Mouse (Mus musculus): ENCODE measurements around the gene Pnpla5. TPM values are rescaled to one million over a fixed set of nuclear protein-coding genes. Genes with fewer than 3 reads are reported as not detected.
"Not testable (repeated sequence)": the region's sequence is repeated elsewhere in the genome, so short reads cannot be mapped to it uniquely, and the experiment has no call there.

Pnpla5 gene
- total RNA-seq (2021): not detected

DNA sequence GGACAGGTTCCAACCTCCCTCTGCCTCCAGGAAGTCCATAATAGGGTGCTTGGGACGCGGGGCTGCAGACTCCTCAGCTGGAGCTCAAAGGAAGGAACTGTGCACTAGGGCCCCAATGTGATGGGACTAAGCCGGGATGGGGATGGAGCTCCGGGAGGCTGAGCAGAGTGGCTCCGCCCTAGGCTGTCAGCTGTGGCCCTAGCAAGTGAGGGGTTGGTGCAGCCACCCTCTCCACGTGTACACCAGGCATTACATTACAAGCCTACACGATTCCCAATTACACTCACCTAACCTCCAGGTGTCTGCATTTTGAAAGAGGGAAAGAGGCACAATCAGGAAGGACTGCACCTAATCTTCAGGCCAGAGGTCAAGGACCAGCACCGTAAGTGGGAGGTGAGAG, at the start of gene Pnpla5:
Gene Pnpla5, minus strand, starts transcription at position 101 of the 400 bp plus-strand sequence.
- intact Hi-C loops (cut with DNase I): loop anchor here (5.0 kb wide), 2 partner anchors 44 to 504 kb away; partner anchors contain the start of gene Pnpla3
- no peak for DNase-seq (ENCODE audit: extremely low spot score in 1 of 2, low spot score in 2 of 2)

DNA sequence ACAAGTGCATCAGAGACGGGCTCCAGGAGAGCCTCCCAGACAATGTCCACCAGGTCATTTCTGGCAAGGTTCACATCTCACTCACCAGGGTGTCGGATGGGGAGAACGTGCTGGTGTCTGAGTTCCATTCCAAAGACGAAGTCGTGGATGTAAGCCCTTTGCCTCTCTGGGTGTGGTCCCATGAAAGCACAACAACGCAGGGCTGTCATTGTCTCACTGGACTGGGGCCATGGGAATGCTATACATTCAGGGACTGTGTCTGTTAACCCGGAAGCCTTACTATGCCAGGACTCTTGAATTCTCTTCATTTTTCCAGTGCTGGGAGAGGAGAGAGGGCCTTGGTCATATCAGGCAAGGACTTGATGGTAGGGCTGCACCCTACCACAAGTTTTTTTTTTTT, 48.2 kb upstream of the Pnpla5 start:
- DNase-seq (ENCODE audit: extremely low spot score in 1 of 2, low spot score in 2 of 2): no peak
- intact Hi-C loops (cut with DNase I): no loop called here

DNA sequence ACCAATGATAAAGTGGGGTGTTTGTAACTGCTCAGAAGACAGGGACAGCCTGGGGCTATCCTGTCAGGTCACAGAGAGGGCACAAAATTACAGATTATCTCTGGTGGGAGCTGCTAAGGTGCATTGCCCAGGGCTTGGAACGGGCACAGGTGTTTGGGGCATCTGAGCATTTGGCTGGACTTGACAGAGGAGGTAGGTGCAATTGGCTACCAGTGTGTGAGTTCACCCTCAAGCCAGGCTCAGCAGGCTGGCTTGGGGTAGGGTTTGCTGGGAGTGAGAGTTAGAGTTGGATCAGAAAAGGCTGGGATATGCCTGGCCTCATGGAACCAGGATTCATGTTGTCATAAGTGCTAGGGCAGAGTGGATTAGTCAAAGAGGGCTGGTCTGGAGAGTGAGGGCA, 46.5 kb upstream of the Pnpla5 start:
- DNase-seq (ENCODE audit: extremely low spot score in 1 of 2, low spot score in 2 of 2): no peak
- intact Hi-C loops (cut with DNase I): loop anchor here (5.0 kb wide), 1 partner anchor 47 kb away; the partner anchor contains the start of gene Pnpla5

DNA sequence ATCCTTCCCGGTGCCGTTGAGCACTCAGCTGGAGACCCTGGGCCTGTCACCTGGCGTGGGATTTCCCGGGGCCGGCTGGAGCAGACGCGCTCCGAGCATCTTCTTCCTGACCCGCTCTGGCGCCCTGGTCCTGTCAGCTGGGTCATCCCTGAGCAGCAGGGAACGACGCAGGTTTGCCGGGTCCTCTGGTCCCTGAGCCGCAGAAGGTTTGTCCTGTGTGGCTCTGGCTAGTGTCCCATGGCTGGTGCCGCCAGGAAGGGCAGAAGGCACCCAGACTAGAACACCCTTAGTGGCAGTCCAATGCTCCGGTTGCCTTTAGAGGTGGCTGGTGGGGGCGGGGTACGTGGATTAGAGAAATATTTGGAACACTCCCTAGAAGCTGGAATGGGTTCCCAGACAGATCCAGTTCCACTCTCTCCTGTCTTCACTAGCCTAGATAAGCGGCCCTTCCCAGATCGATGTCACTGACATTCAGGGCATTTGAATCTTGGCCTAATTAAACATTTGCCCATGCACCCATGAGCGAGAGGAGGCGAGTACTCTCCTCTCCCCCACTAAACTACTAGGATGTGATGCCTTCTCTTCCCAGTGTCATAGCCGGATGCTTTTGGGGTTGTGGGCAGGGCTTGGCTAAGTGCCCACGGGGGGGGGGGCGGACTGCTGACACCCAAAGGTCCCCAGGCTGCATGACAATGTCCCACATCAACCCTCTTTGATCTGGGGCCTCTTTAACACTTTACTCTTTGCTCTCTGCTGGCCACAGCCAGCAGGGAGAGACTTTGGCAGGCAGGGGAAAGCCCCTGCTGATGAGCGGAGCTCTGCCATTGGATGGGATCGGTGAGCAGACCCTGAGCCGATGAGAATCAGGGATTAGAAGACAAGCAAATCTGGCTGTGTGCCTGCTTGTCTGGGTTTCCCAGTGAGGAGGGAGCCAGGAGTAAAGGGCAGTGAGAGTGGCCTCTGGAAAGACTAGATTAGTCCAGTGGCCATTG, 45.5 kb upstream of the Pnpla5 start:
- intact Hi-C loops (cut with DNase I): loop anchor here (5.0 kb wide), 1 partner anchor 46 kb away; the partner anchor contains the start of gene Pnpla5
- DNase-seq (ENCODE audit: extremely low spot score in 1 of 2, low spot score in 2 of 2): peak; percentile 51 to 76

DNA sequence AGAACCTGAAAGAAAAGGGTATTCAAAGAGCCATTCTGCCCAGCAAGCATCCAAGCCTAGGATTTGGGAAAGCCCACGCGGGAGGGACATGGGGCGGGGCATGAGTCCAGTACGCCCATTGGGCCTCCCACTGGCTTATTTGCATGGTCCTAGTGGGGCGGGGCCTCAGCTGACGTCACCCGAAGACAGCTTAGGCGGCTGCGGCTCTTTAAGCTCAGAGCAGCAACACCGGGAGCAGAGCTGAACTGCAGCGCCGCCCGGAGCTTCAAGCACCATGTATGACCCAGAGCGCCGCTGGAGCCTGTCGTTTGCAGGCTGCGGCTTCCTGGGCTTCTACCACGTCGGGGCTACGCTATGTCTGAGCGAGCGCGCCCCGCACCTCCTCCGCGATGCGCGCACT, 44.6 kb upstream of the Pnpla5 start, which contains the start of gene Pnpla3:
Gene Pnpla3, plus strand, starts transcription at position 238 of the 400 bp plus-strand sequence.
- intact Hi-C loops (cut with DNase I): loop anchor here (5.0 kb wide), 1 partner anchor 45 kb away; the partner anchor contains the start of gene Pnpla5
- DNase-seq (ENCODE audit: extremely low spot score in 1 of 2, low spot score in 2 of 2): peak; percentile 97

DNA sequence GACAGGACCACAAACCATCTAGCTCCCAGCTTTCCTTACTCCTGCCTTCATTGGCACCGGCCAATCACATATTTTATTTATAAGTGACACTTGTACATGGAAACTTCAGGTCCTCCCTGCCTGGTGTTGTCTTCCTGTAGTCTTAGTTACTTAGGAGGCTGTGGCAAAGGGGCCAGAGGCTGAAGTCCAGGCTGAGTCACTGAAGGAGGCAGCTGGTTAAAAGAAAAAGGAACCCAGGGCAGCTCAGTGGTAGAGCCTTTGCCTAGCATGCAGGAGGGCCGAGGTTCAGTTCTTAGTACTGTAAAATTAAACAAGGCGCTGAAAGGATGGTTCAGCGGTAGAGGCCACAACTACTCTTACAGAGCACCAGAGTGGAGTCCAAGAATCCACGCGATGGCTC, 43.8 kb upstream of the Pnpla5 start:
- DNase-seq (ENCODE audit: extremely low spot score in 1 of 2, low spot score in 2 of 2): no peak
- intact Hi-C loops (cut with DNase I): loop anchor here (5.0 kb wide), 1 partner anchor 45 kb away; the partner anchor contains the start of gene Pnpla5

DNA sequence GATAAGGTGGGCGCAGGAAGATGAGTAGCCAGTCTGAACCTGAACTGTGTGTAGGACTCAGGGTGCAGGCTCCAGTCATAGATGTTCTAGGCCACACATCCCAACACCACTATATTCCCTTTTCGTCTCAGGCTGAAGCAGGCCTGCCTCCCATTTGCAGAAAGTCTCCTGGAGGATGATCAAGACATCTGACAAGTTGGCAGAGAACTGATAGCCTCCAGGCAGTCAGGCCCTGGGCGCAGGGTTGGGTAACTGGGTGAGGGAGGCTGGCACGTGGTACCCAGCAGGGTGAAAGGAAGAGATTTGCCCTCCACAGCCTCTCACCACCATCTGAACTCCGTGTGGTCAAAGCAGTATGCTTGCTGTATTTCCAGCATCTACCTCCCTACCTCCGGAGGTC, 38.9 kb upstream of the Pnpla5 start:
- intact Hi-C loops (cut with DNase I): no loop called here

DNA sequence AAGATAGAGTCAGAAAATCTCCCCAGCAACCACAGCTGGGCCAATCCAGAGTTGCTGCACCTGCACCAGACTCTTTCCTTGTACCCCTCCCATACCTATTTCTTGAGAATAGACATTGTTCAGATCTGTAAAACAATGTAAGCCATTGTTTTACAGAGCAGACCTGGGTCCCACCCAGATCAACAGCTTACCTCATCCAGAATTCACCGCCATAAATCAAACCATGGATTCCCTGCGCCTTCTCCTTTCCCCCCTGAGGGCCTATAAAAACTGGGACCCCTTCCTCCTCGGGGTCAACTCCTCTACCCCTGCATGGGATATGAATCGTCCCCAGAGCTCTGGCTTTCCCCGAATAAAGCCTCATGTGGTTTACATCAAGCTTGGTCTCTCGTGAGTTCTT, 34.6 kb upstream of the Pnpla5 start:
- DNase-seq (ENCODE audit: extremely low spot score in 1 of 2, low spot score in 2 of 2); intact Hi-C loops (cut with DNase I): not testable (repeated sequence)

More for the DNA sequence above, 38.9 kb upstream of the Pnpla5 start:
- no peak for DNase-seq (ENCODE audit: extremely low spot score in 1 of 2, low spot score in 2 of 2)

DNA sequence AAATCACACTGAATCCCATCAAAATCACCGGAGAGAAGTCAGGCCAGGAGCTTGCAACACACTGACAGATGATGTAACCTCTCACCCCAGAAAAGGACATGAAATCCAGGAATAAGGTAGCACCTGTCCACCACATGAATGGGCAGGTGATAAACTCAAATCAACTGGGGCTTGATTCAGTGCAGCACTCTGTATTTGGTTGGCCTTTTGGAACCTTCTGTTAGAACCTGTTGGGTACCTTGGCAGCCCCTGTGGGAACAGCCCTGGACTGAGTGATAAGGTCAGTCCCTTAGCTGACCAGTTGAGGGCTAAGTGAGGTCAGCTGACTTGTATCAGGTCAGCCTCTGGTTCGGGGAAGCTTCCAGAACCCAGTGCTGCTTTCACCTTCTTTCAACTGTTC, 33.2 kb upstream of the Pnpla5 start:
- no peak for DNase-seq (ENCODE audit: extremely low spot score in 1 of 2, low spot score in 2 of 2)
- intact Hi-C loops (cut with DNase I): no loop called here

DNA sequence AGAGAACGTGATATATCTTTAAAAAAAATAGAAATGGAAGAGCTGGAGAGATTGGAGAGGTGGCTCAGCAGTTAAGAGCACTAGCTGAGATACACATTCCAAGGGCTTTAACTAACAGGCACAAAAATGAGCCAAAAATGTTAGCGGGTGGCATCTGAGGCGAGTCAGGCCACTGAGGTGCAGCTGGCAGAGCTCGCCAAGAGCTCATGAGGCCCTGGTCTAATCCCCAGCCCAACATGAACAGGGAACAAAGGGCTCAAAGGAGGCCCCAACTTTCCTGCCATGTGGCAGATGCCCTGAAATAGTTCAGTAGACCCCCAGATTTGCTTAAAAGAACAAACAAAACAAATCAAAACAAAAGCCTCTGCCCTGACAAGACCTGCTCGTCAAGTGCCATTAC, 18.0 kb upstream of the Pnpla5 start:
- intact Hi-C loops (cut with DNase I): no loop called here
- no peak for DNase-seq (ENCODE audit: extremely low spot score in 1 of 2, low spot score in 2 of 2)

DNA sequence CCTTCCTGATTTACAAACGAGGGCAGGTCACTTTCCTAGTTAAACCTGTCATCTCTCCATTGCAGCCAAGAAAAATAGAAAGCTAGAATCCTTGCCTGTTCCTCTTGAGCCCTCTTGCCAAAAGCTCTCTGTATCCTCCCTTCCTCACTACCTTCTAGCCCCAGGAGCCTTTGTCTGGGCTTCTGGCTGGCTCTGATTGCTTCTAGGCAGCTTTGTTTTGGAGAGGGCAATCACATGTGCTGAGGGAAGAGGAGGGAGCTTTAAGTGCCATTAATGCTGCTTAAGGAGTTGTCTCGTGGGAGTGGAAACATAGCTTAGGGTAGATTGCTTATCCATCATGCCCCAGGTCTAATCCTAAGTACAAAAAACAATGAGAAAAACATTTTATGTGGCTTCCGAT, 17.1 kb upstream of the Pnpla5 start:
- intact Hi-C loops (cut with DNase I): no loop called here
- no peak for DNase-seq (ENCODE audit: extremely low spot score in 1 of 2, low spot score in 2 of 2)

DNA sequence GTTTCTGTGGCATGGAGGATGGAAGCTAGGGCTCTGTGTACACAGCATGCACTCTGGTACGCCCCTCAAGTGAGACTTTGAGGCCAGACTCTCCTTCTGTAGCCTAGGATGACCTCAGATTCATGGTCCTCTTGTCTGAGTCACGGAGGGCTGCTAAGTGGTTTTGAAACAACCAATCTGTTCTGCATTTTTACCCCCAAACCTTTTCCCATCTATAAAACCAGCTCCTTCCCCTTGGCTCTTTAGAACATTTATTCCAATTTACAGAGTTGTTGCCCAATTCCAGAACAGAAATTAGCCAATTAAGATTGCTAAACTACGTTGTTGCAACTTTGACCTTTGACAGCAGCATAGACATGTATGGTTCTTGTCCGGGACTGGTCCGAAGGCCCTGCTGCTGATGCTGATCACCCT, 16.6 kb upstream of the Pnpla5 start:
- intact Hi-C loops (cut with DNase I): no loop called here
- no peak for DNase-seq (ENCODE audit: extremely low spot score in 1 of 2, low spot score in 2 of 2)

DNA sequence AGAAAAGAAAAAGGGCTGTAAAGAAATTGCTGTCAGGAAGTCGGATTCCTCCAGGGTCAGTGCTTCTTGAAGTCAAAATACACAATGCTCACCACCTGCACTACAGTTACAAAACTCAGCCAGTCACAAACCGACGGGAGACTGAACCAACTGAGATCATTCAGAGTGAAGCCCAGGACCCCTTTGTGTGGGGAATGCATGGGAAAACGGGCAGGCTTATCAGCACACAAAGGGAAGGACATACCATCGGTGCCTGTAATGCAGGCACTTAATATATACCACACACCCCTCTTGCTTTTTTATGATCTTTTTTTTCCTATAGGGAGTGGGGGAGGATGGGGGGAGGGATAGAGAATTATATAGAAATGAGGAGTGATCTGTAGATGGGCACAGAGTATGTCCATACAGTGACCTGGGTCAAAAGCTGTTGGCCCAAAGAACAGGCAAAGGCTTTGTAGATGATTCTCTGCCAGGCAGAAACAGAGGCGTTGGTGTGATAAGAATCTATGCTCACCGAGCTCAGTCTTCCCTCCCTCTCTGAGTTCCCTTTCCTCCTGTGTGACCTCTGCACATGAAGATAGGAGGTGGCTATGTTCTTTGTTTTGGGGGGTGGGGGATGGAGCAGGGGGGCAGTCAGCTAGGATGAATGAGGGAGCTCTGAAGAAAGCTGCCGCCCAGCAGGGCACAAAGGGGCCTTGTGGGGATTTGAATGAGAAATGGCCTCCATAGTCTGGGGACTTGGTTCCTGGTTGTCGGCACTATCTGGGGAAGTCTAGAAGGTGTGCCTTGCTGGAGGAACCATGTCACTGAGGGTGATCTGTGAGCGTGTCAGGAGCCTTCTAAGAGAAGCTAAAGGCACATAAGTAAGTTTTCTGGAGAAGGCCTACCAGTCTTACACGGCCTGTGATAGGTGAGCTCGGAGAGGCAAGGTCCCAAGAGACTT, 13.8 kb upstream of the Pnpla5 start:
- DNase-seq (ENCODE audit: extremely low spot score in 1 of 2, low spot score in 2 of 2): no peak
- intact Hi-C loops (cut with DNase I): no loop called here

DNA sequence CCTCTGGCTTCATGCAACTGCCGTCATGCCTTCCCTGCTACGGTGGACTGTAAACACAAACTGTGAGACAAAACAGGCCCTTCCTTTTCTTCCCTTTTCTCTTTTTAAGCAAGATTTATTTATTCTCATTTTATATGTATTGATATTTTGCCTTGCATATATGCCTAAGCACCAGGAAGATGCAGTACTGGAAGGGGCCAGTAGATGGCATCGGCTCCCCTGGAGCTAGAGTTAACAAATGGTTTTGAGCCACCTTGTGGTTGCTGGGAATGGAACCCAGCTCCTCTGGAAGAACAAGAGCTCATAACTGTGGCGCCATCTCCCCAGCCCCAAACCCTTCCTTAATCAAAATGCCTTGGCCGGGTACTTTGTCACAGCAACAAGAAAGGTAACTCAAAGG, 12.5 kb upstream of the Pnpla5 start:
- DNase-seq (ENCODE audit: extremely low spot score in 1 of 2, low spot score in 2 of 2): no peak
- intact Hi-C loops (cut with DNase I): no loop called here

DNA sequence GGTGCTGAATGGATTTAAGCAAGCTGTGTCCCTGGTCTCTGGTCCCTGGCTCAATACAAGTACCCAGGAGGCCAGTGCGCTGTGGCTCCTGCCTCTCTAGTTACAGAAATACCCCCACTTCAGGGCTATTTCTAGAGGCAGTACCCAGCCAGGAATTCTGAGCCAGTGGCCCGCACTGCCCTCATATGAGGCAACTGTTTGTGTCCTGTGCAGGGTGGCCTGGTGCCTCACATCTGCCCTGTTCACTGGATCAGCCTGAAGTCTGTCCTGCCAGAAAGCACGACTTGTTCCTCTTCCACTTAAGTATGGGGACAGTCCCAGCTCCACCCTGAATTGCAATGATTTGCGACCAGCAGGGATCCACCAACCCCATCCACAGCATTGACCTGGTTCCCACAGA, 10.5 kb upstream of the Pnpla5 start:
- intact Hi-C loops (cut with DNase I): no loop called here
- no peak for DNase-seq (ENCODE audit: extremely low spot score in 1 of 2, low spot score in 2 of 2)

DNA sequence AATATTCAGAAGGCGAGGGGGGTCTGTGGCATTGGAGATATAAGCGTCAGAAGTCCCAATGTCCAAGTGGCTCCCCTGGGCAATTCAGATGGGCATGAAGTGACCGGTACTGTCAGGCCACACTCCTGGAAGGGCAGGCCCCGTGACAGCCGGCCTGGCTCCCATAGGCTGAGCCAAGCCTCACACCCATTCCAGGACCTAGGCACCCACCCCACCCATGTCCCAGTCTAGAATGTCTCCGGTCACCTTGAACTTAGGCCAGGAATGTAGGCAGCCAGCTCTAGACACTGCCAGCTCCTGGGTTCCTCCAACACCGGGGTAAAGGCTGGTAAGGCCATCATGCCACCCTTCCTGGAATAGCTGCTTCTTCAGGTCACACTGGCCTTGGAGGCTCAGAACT, 9.0 kb upstream of the Pnpla5 start:
- no peak for DNase-seq (ENCODE audit: extremely low spot score in 1 of 2, low spot score in 2 of 2)
- intact Hi-C loops (cut with DNase I): no loop called here

DNA sequence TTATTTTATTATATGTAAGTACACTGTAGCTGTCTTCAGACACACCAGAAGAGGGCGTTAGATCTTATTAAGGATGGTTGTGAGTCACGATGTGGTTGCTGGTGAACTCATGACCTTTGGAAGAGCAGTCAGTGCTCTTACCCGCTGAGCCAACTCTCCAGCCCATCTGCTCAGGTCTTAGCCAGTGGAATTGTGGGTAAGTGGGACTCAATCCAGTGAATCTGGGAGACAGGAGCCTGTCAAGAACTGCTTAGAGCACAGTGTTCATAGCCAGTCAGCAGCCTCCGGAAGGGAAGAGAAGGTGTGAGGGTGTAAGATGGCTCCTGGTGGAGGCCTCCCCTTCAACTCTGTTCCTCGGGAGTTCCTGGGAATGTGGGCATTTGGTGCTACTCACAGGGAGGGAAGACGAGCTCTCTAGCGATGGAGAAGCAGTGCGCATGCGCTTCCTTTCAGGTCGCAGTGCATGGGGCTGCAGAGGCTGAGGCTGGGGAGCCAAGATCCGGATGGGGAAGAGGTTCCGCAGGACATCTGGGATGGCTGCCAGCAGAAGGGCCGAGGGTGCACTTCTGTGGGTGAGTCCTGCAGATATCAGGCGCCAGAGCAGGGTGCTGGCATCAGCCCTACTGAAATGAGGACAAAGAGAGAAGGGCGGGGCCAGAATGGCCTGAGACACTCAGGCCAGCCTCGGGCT, 8.3 kb upstream of the Pnpla5 start:
- peak in 1 of 2 experiments; percentile 63 for DNase-seq (ENCODE audit: extremely low spot score in 1 of 2, low spot score in 2 of 2)
- intact Hi-C loops (cut with DNase I): no loop called here

DNA sequence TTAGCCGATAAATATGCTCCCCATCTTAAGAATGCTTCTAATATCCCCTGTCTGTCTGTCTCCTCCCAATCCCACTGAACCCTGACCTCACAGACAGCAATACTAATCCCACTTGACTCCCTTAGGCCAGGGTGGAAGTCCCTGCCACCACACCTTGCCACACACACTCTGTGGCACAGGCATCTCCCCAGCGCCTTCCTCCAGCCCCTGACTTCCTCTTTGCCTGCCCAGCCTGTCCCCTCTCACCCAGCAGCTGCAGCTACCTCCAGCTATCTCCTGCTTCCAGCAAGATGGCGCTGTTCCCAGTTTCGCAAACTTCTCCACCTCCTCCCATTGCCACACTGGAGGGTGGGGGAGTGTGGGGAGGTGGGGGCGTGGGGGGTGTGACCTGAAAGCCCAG, 3.9 kb upstream of the Pnpla5 start:
- intact Hi-C loops (cut with DNase I): no loop called here
- no peak for DNase-seq (ENCODE audit: extremely low spot score in 1 of 2, low spot score in 2 of 2)

DNA sequence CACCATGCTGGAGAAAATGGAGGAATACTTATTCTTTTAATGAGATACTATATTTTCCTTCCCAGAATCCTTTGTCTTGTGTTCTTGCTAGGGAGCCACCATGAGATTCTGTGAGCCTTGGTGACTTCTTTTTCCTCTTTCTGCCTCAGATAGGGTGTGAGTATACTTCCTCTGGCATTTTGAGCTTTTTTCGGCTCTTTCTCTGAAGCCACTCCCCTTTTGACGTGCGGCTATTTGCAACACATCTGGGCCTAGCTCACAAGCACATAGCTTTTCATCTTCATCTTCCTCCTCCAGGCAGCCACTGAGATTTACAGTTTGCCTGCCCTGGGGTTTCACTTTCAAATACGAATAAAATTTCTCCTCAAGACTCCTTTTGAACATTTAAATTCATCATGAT, 3.5 kb upstream of the Pnpla5 start:
- intact Hi-C loops (cut with DNase I): no loop called here
- DNase-seq (ENCODE audit: extremely low spot score in 1 of 2, low spot score in 2 of 2): no peak

All from left cerebral cortex, postnatal 10 days (tissue).